Mouse (Mus musculus) MEL (cell line): ENCODE measurements at regions not wholly inside any gene's neighbourhood (a gene's known extent, or its start where the extent isn't known, plus 50 kb on each side); places are given as distances from the start of the nearest gene placed in this dataset.

ENCODE experiments used
- CHD2 ChIP-seq: IDR thresholded peaks from 2 replicates; pipeline ENCODE4 v1.6.1; 2011; ENCODE audit warnings: low read length, improper control_type of control experiment
- CTCF ChIP-seq, 3 experiments: IDR thresholded peaks in 2 of 3; conservative IDR thresholded peaks in 1 of 3; 2 replicates each; pipeline ENCODE4 v1.5.1; 2011 to 2012; ENCODE audit warnings: low read length in 3 of 3, low read depth in 2 of 3, mild to moderate bottlenecking in 2 of 3, improper control_type of control experiment in 1 of 3, inconsistent platforms in 1 of 3, mixed read lengths in 1 of 3, moderate library complexity in 1 of 3; ENCODE audit not compliant: control insufficient read depth in 1 of 3, insufficient read depth in 1 of 3, poor library complexity in 1 of 3, severe bottlenecking in 1 of 3
- E2F4 ChIP-seq: IDR thresholded peaks from 2 replicates; pipeline ENCODE4 v1.6.1; 2011; ENCODE audit warnings: low read depth, low read length, improper control_type of control experiment, borderline replicate concordance
- ELF1 ChIP-seq: IDR thresholded peaks from 2 replicates; pipeline ENCODE4 v1.6.1; 2014; ENCODE audit warnings: low read depth, mild to moderate bottlenecking, inconsistent platforms, low read length, improper control_type of control experiment, moderate library complexity
- EP300 ChIP-seq, 2 experiments: IDR thresholded peaks; 2 replicates each; pipeline ENCODE4 v1.6.1; 2011; ENCODE audit warnings: improper control_type of control experiment in 2 of 2, low read length in 2 of 2, low read depth in 1 of 2, mild to moderate bottlenecking in 1 of 2
- GATA1 ChIP-seq: IDR thresholded peaks from 2 replicates; pipeline ENCODE4 v1.6.1; 2011; ENCODE audit warnings: low read depth, low read length, improper control_type of control experiment
- HCFC1 ChIP-seq: IDR thresholded peaks from 2 replicates; pipeline ENCODE4 v1.6.1; 2012; ENCODE audit warnings: low read depth, mild to moderate bottlenecking, inconsistent platforms, low read length, improper control_type of control experiment, moderate library complexity
- MAZ ChIP-seq: IDR thresholded peaks from 2 replicates; pipeline ENCODE4 v1.6.1; 2012; ENCODE audit warnings: low read depth, mild to moderate bottlenecking, inconsistent platforms, low read length, improper control_type of control experiment
- MXI1 ChIP-seq: IDR thresholded peaks from 2 replicates; pipeline ENCODE4 v1.6.1; 2011; ENCODE audit warnings: mild to moderate bottlenecking, low read depth, low read length, improper control_type of control experiment
- NELFE ChIP-seq: IDR thresholded peaks from 2 replicates; pipeline ENCODE4 v1.6.1; 2011; ENCODE audit warnings: low read depth, low read length, improper control_type of control experiment
- POLR2A ChIP-seq, 2 experiments: IDR thresholded peaks; 2 replicates each; pipeline ENCODE4 v1.6.1; 2011 to 2012; ENCODE audit warnings: low read length in 2 of 2, mild to moderate bottlenecking in 2 of 2, control low read depth in 1 of 2, improper control_type of control experiment in 1 of 2, low read depth in 1 of 2, moderate library complexity in 1 of 2; ENCODE audit not compliant: control insufficient read depth in 1 of 2, insufficient read depth in 1 of 2, poor library complexity in 1 of 2
- SMC3 ChIP-seq: IDR thresholded peaks from 2 replicates; pipeline ENCODE4 v1.6.1; 2011; ENCODE audit warnings: low read depth, low read length, improper control_type of control experiment
- ZKSCAN1 ChIP-seq: IDR thresholded peaks from 2 replicates; pipeline ENCODE4 v1.6.1; 2012; ENCODE audit warnings: low read depth, mild to moderate bottlenecking, inconsistent platforms, low read length, improper control_type of control experiment, moderate library complexity
- ZNF384 ChIP-seq: IDR thresholded peaks from 2 replicates; pipeline ENCODE4 v1.6.1; 2012; ENCODE audit warnings: low read depth, mild to moderate bottlenecking, inconsistent platforms, low read length, improper control_type of control experiment

- TF ChIP-seq ZKSCAN1 = no peak
- peak; percentile 93 for TF ChIP-seq SMC3
- TF ChIP-seq CTCF (IDR thresholded peaks at IDR 0.05 in 2 of 3, conservative IDR thresholded peaks at IDR 0.05 in 1 of 3; ENCODE audit: control insufficient read depth in 1 of 3, insufficient read depth in 1 of 3, low read depth in 2 of 3, low read length in 3 of 3, poor library complexity in 1 of 3, severe bottlenecking in 1 of 3) = peak; percentile 82 to 85 (median 83)
- no peak for TF ChIP-seq NELFE
- TF ChIP-seq CHD2 = no peak
- TF ChIP-seq EP300 (IDR thresholded peaks at IDR 0.05; ENCODE audit: low read depth in 1 of 2, low read length in 2 of 2) = 0 out of 4 replicates have a peak, but pooled peaks of 1 of the 2 experiments have one; percentile 20
- TF ChIP-seq MXI1 = no peak
- TF ChIP-seq POLR2A (IDR thresholded peaks at IDR 0.05; ENCODE audit: control insufficient read depth in 1 of 2, insufficient read depth in 1 of 2, low read depth in 1 of 2, low read length in 2 of 2, poor library complexity in 1 of 2) = no peak
- no peak for TF ChIP-seq HCFC1
- no peak for TF ChIP-seq ELF1
- TF ChIP-seq MAZ = no peak
- TF ChIP-seq GATA1 = no peak
- no peak for TF ChIP-seq ZNF384
- no peak for TF ChIP-seq E2F4
Measured at GRCm38 (mm10) chr1:151078909-151079522, 85.8 kb upstream of the Hmcn1 start.
